Mouse (Mus musculus): ENCODE measurements around the gene Lgals2. TPM values are rescaled to one million over a fixed set of nuclear protein-coding genes. Genes with fewer than 3 reads are reported as not detected.
A peak's percentile ranks its signal among the peaks of the same experiment; 100 is the strongest.
"Not testable (repeated sequence)": the region's sequence is repeated elsewhere in the genome, so short reads cannot be mapped to it uniquely, and the experiment has no call there.

Lgals2 gene
- polyA plus RNA-seq, 1 experiment from 2014 or later = 210 TPM

GRCm38 (mm10) chr15:78892440-78892839, 37.1 kb upstream of the Lgals2 start:
- H3K36me3 ChIP-seq = peaks cover 46% of the 10 kb centered on the region
- H3K9ac ChIP-seq = no peak overlapping the region
- no peaks in the 10 kb centered on the region for H3K27me3 ChIP-seq (replicated peaks)
- 34% methylated on average over 7 of the region's 7 CpGs for WGBS
- H3K9me3 ChIP-seq = no peaks in the 10 kb centered on the region
- no peak overlapping the region for H3K4me2 ChIP-seq
- peaks cover 42% of the 10 kb centered on the region for H3K4me1 ChIP-seq
- no peak for ATAC-seq (ENCODE audit: insufficient read depth, low FRiP score, low read depth)
- H3K27ac ChIP-seq = no peak overlapping the region
- H3K4me3 ChIP-seq (replicated peaks) = no peak overlapping the region

GRCm38 (mm10) chr15:78889401-78889853, 34.1 kb upstream of the Lgals2 start:
- Histone ChIP-seq H3K4me2 (no peak overlapping the region), H3K9me3 (no peaks in the 10 kb centered on the region), H3K4me3 (replicated peaks) (no peak overlapping the region), H3K36me3 (peaks cover 68% of the 10 kb centered on the region), H3K27ac (peak overlapping the region; percentile 41; the same call in 1 of the 2 replicates), H3K27me3 (replicated peaks) (no peaks in the 10 kb centered on the region), H3K9ac (0 out of 2 replicates have a peak overlapping the region, but pooled peaks have one; percentile 2), H3K4me1 (peaks cover 28% of the 10 kb centered on the region)
- ATAC-seq (ENCODE audit: insufficient read depth, low FRiP score, low read depth) = peak; percentile 69; the same call in 1 of the 2 replicates
- whole genome bisulfite sequencing = 32% methylated on average over 13 of the region's 13 CpGs

- no peak overlapping the region for H3K4me3 ChIP-seq (replicated peaks)
- no peak overlapping the region for H3K9ac ChIP-seq
- H3K4me2 ChIP-seq = no peak overlapping the region
- H3K36me3 ChIP-seq = peaks cover 55% of the 10 kb centered on the region
- WGBS = 87% methylated on average over 3 of the region's 3 CpGs
- H3K4me1 ChIP-seq = peaks cover 25% of the 10 kb centered on the region
- H3K9me3 ChIP-seq = no peaks in the 10 kb centered on the region
- no peaks in the 10 kb centered on the region for H3K27me3 ChIP-seq (replicated peaks)
- no peak for ATAC-seq (ENCODE audit: insufficient read depth, low FRiP score, low read depth)
- no peak overlapping the region for H3K27ac ChIP-seq
Measured at GRCm38 (mm10) chr15:78881828-78882227, 26.5 kb upstream of the Lgals2 start.

- Histone ChIP-seq H3K27ac (no peak overlapping the region), H3K4me1 (peaks cover 35% of the 10 kb centered on the region), H3K9me3 (no peaks in the 10 kb centered on the region), H3K4me2 (no peak overlapping the region), H3K9ac (no peak overlapping the region), H3K36me3 (peaks cover 42% of the 10 kb centered on the region), H3K27me3 (replicated peaks) (no peaks in the 10 kb centered on the region), H3K4me3 (replicated peaks) (no peak overlapping the region)
- WGBS = 89% methylated on average over 8 of the region's 8 CpGs
- no peak for ATAC-seq (ENCODE audit: insufficient read depth, low FRiP score, low read depth)
Measured at GRCm38 (mm10) chr15:78880432-78880831, 25.1 kb upstream of the Lgals2 start.

- Histone ChIP-seq H3K4me2 (peak overlapping the region; percentile 14), H3K36me3 (peaks cover 32% of the 10 kb centered on the region), H3K4me1 (peaks cover 36% of the 10 kb centered on the region), H3K27ac (peak overlapping the region; percentile 99)
- not testable (repeated sequence) for ATAC-seq (ENCODE audit: insufficient read depth, low FRiP score, low read depth); H3K9me3 ChIP-seq; H3K27me3 ChIP-seq (replicated peaks); H3K4me3 ChIP-seq (replicated peaks); H3K9ac ChIP-seq
- 32% methylated on average over 7 of the region's 7 CpGs for WGBS
Measured at GRCm38 (mm10) chr15:78878792-78879516, 23.6 kb upstream of the Lgals2 start.

GRCm38 (mm10) chr15:78877810-78878390, 22.6 kb upstream of the Lgals2 start:
- H3K9me3 ChIP-seq = no peaks in the 10 kb centered on the region
- peak; percentile 4; the same call in 1 of the 2 replicates for ATAC-seq (ENCODE audit: insufficient read depth, low FRiP score, low read depth)
- H3K27ac ChIP-seq = peak overlapping the region; percentile 99
- H3K36me3 ChIP-seq = peaks cover 21% of the 10 kb centered on the region
- peaks cover 34% of the 10 kb centered on the region for H3K4me1 ChIP-seq
- WGBS = 0% methylated on average over 17 of the region's 17 CpGs
- H3K4me2 ChIP-seq = peak overlapping the region; percentile 71
- peak overlapping the region; percentile 81 for H3K4me3 ChIP-seq (replicated peaks)
- no peaks in the 10 kb centered on the region for H3K27me3 ChIP-seq (replicated peaks)
- H3K9ac ChIP-seq = peak overlapping the region; percentile 84

- ATAC-seq (ENCODE audit: insufficient read depth, low FRiP score, low read depth) = peak; percentile 88
- Histone ChIP-seq H3K9ac (peak within 1 kb of the TSS; percentile 84), H3K4me2 (peak within 1 kb of the TSS; percentile 71), H3K27me3 (replicated peaks) (no peaks in the 10 kb centered on the region), H3K4me3 (replicated peaks) (peak within 1 kb of the TSS; percentile 81), H3K27ac (peak within 1 kb of the TSS; percentile 99), H3K36me3 (peaks cover 18% of the 10 kb centered on the region), H3K4me1 (peaks cover 34% of the 10 kb centered on the region), H3K9me3 (no peaks in the 10 kb centered on the region)
- under 1% methylated on average over 66 of the region's 95 CpGs for WGBS
Measured at GRCm38 (mm10) chr15:78876991-78877809, 21.9 kb upstream of the Lgals2 start, which contains the start of gene Gga1. Gene Gga1 (plus strand): TSS chr15:78877190.

- no peaks in the 10 kb centered on the region for H3K9me3 ChIP-seq
- ATAC-seq (ENCODE audit: insufficient read depth, low FRiP score, low read depth) = peak; percentile 54
- H3K27me3 ChIP-seq (replicated peaks) = no peaks in the 10 kb centered on the region
- peak overlapping the region; percentile 81 for H3K4me3 ChIP-seq (replicated peaks)
- H3K36me3 ChIP-seq = peaks cover 10% of the 10 kb centered on the region; the same call in 1 of the 2 replicates
- peaks cover 34% of the 10 kb centered on the region for H3K4me1 ChIP-seq
- WGBS = 3% methylated on average over 17 of the region's 17 CpGs
- peak overlapping the region; percentile 99 for H3K27ac ChIP-seq
- H3K4me2 ChIP-seq = peak overlapping the region; percentile 71
- H3K9ac ChIP-seq = peak overlapping the region; percentile 37
Measured at GRCm38 (mm10) chr15:78876258-78876696, 20.9 kb upstream of the Lgals2 start.

GRCm38 (mm10) chr15:78875537-78875936, 20.2 kb upstream of the Lgals2 start:
- Histone ChIP-seq H3K4me2 (peak overlapping the region; percentile 71), H3K9me3 (no peaks in the 10 kb centered on the region), H3K27me3 (replicated peaks) (no peaks in the 10 kb centered on the region), H3K27ac (peak overlapping the region; percentile 99), H3K36me3 (peaks cover 6% of the 10 kb centered on the region; the same call in 1 of the 2 replicates), H3K4me3 (replicated peaks) (no peak overlapping the region), H3K9ac (no peak overlapping the region), H3K4me1 (peaks cover 33% of the 10 kb centered on the region)
- no peak for ATAC-seq (ENCODE audit: insufficient read depth, low FRiP score, low read depth)
- 72% methylated on average over 5 of the region's 5 CpGs for WGBS

GRCm38 (mm10) chr15:78874989-78875388, 19.7 kb upstream of the Lgals2 start:
- Histone ChIP-seq H3K36me3 (peaks cover 4% of the 10 kb centered on the region; the same call in 1 of the 2 replicates), H3K27ac (peak overlapping the region; percentile 99)
- ATAC-seq (ENCODE audit: insufficient read depth, low FRiP score, low read depth) = no peak

GRCm38 (mm10) chr15:78873803-78874435, 18.6 kb upstream of the Lgals2 start:
- no peak overlapping the region for H3K4me3 ChIP-seq (replicated peaks)
- H3K9ac ChIP-seq = no peak overlapping the region
- no peaks in the 10 kb centered on the region for H3K9me3 ChIP-seq
- H3K36me3 ChIP-seq = no peaks in the 10 kb centered on the region
- H3K27ac ChIP-seq = no peak overlapping the region
- no peak overlapping the region for H3K4me2 ChIP-seq
- 56% methylated on average over 13 of the region's 13 CpGs for WGBS
- ATAC-seq (ENCODE audit: insufficient read depth, low FRiP score, low read depth) = no peak
- H3K27me3 ChIP-seq (replicated peaks) = no peaks in the 10 kb centered on the region
- peaks cover 19% of the 10 kb centered on the region for H3K4me1 ChIP-seq

More at GRCm38 (mm10) chr15:78874989-78875388, 19.7 kb upstream of the Lgals2 start:
- WGBS = 60% methylated on average over 8 of the region's 8 CpGs
- Histone ChIP-seq H3K4me2 (no peak overlapping the region), H3K4me1 (peaks cover 28% of the 10 kb centered on the region), H3K27me3 (replicated peaks) (no peaks in the 10 kb centered on the region), H3K9me3 (no peaks in the 10 kb centered on the region), H3K9ac (no peak overlapping the region), H3K4me3 (replicated peaks) (no peak overlapping the region)
